Mouse (Mus musculus): ENCODE data around the gene Ms4a7.

DNA sequence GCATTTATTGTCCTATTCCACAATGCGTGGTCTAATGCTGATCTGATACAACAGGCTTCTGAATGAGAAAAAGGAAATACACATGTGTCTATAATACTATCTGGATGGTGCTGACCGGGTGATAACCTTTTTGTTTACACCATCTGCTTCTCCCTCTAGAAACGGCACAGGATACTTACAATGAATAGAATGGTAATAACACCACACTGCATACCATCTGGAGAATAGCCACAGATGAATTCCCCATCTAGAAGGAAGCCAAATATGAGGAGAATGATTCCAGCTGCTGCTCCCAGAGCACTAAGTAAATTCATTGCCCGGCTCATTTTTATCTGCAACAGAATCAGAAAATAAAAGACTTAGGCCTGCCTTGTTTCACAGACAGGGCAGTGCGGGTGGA, 59.5 kb downstream of the Ms4a7 start:
- TF ChIP-seq CTCF (IDR thresholded peaks at IDR 0.05; ENCODE audit: low read depth) (no peak), EP300 (optimal IDR thresholded peaks at IDR 0.05) (no peak)

All from stomach, postnatal 0 days (tissue).